Mouse (Mus musculus): Measurements from ENCODE around the gene Pnkd.

Gene Pnkd

DNA sequence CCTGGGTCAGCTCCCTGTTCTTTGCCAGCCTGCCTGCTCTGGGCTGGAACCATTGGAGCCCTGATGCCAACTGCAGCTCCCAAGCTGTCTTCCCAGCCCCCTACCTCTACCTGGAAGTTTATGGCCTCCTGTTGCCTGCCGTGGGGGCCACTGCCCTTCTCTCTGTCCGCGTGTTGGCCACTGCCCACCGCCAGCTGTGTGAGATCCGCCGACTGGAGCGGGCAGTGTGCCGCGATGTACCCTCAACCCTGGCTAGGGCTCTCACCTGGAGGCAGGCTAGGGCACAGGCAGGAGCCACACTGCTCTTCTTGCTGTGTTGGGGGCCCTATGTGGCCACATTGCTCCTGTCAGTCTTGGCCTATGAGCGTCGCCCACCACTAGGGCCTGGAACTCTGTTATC is 5.7 kb upstream of the Pnkd start:
- 93% methylated on average over 11 of the region's 11 CpGs for WGBS

DNA sequence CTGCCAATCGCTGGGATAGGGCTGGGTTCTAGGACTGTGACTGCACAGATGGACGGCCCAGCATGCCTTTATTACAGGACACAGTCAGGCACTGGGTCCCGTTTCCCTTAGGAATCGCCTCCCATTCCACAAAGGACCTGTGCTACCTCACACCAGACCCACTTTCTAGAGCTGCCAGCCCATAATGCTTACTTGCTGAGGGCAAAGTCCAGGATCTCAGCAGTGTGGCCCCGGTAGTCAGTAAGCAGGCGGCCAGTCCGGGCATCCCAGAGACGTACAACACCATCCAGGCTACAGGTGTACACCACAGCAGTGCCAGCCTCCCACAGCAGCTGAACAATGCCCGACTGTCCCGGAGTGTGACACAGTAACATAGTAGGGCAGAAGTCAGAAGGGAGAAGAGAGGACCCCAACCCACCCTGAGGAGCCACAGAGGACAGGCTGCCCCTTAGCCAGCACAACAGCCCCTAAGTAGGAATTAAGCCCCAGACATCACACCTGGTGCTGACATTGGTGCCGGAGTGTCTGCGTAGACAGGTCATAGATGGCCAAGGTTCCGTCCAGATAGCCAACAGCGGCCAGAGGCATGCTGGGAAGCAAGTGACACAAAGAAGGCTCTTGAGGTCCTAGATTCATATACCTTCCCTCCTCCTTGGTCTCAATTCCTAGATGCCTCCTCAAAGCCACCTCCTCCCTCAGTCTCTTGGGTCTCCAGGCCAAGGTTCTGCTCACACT is 4.0 kb upstream of the Pnkd start:
- 94% methylated on average over 14 of the region's 14 CpGs for WGBS

GRCm38 (mm10) chr1:74281372-74281771 is 3.4 kb upstream of the Pnkd start:
- 93% methylated on average over 2 of the region's 2 CpGs for WGBS

GRCm38 (mm10) chr1:74281886-74282285 is 2.8 kb upstream of the Pnkd start:
- 97% methylated on average over 8 of the region's 8 CpGs for WGBS

GRCm38 (mm10) chr1:74282896-74283625 is 1.7 kb upstream of the Pnkd start:
- 82% methylated on average over 10 of the region's 10 CpGs for WGBS

GRCm38 (mm10) chr1:74283686-74284463 is 855 bp upstream of the Pnkd start:
- WGBS = 11% methylated on average over 15 of the region's 15 CpGs

- 2% methylated on average over 23 of the region's 23 CpGs for WGBS
Measured at GRCm38 (mm10) chr1:74285212-74286010, 681 bp downstream of the Pnkd start.

DNA sequence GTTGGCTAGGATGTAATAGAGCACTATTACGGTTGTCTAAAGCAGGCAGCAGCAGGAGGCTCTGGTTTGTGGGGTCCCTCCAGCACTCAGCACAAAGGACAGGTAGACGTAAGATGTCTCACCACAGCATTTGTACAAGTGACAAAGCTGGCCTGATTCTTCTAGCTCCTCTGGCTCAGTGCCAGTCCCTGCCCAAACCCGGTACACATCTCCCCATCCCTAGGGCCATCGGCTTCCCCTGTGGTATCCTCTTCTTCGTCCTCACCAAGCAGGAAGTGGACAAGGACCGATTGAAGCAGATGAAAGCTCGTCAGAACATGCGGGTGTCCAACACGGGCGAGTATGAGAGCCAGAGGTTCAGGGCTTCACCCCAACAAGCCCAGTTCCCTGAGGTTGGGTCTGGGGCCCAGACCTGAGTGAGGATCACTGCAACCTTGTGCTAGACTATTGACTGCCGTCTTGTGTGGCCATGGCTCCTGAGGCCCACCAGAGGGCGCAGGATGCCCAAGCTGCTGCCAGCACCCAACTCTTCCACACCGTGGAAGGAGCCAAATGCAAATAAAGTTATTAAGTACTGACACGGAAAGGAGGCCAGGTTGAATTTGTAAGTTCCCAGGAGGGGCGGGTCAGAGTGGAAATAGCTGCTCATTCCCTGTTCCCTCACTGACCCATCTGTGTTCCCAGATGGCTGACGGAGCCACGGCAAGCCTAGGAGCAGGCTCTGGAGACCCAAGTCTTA is 2.3 kb downstream of the Pnkd start:
- WGBS = 47% methylated on average over 16 of the region's 17 CpGs

DNA sequence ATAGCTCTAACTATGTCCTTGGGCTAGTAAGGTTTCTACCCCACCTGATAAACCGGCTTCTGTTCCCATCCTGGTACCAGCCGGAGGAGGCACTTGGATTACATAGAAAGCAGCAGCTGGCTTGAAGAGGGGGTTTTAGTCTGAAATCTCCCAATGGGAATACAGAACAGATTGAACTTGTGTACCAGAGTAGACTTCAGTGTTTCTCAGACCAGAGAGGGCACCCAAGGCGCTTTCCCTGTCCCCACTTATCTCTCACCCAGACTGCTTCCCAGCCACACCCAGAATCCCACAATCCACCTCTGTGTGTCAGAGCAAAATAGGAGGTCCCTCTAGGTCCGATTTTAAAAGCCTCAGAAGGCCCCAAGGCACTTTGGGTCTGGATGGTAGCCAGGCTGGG is 3.6 kb downstream of the Pnkd start:
- WGBS = 70% methylated on average over 4 of the region's 4 CpGs

- WGBS = 70% methylated on average over 9 of the region's 9 CpGs
Measured at GRCm38 (mm10) chr1:74289248-74289647, 4.5 kb downstream of the Pnkd start.

DNA sequence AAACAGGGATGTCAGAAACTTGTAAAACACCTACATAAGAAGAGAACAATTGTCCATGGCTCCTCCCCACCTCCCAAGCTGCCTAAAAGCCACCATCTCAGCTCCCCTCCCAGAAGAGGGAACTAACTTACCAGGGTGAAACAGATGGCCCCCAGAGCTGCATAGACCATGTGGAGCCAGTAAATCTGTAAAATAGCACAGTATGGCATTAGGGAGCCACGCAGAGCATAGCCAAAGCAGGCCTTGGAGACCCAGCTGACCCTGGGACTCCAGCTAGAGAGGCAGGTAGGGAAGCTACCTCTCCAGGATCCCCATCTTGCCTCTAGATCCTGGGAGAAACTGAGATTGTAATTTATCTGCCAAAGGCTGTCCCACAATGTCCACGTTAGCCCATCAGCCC is 5.0 kb downstream of the Pnkd start:
- 73% methylated on average over 2 of the region's 2 CpGs for WGBS

GRCm38 (mm10) chr1:74290141-74290540 is 5.4 kb downstream of the Pnkd start:
- WGBS = 77% methylated on average over 5 of the region's 5 CpGs

- WGBS = 62% methylated on average over 11 of the region's 11 CpGs
Measured at GRCm38 (mm10) chr1:74292331-74293020, 7.7 kb downstream of the Pnkd start.

- WGBS = 82% methylated on average over 8 of the region's 8 CpGs
Measured at GRCm38 (mm10) chr1:74293306-74293960, 8.7 kb downstream of the Pnkd start.

- WGBS = 71% methylated on average over 3 of the region's 3 CpGs
Measured at GRCm38 (mm10) chr1:74294090-74294643, 9.4 kb downstream of the Pnkd start.

DNA sequence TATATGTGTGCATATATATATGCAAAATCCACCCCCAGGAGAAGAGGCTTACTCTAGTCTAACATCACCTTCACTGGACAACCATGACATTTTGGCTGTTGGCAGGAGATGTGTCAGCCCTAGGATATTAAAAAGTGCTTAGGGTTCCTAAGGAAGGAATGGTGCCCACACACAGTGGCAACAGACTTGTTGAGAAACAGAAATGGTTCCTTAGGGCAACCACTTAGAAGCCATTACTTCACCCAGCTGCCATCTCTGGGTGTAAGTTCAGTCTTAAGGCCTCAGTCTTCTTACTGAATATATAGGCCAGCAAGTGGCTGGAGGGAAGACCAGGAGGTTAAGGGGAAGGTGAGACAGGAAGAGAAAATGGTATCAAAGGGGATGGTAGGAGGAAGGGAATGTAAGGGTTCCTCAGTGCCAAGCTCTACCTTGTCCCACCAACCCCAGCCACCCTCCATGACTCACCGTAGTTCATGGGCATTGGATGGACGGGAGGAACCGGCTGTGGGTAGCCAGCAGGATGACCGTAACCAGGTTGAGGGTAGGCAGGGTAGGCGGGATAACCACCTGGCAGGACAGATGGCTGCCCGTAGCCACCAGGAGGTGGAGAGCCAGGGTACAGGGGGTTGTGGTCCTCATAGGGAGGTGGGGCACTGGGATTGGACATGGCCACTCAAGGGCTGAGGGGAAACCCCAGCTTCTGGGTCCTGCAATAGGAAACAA is 10.2 kb downstream of the Pnkd start:
- 64% methylated on average over 6 of the region's 6 CpGs for WGBS

- 21% methylated on average over 9 of the region's 9 CpGs for WGBS
Measured at GRCm38 (mm10) chr1:74295456-74296171, 10.9 kb downstream of the Pnkd start.

DNA sequence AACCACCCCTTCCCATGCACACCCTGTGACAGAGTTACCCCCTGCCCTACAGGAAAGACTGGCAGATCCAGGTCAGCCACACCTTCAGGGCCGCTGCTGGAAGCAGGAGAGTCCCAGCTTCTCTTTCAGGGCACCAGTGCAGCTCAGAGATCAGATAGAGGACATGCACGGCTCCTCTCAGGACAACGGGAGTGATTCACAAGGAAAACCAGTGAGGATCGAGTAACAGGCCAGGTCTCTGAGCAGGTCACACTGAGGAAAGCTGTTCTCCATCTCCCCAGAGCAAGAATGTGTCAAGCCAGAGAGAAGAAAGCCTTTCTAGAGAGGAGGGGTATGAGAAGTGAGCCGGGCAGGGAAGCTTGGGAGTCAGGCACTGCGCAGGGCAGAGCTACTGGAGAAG is 11.7 kb downstream of the Pnkd start:
- 65% methylated on average over 6 of the region's 6 CpGs for WGBS

Measured in cerebral cortex, adult 2 months (tissue).